Mouse (Mus musculus) forebrain, postnatal 0 days (tissue): ENCODE measurements around the gene Wnk1. TPM values are rescaled to one million over a fixed set of nuclear protein-coding genes. Genes with fewer than 3 reads are reported as not detected.
A peak's percentile ranks its signal among the peaks of the same experiment; 100 is the strongest.

Experiments used
- ATAC-seq: fragments of 200-750 bp; cut with Nextera tagmentation; 2 replicates; pipeline ENCODE4 v1.8.0; 2017; ENCODE audit warnings: mild to moderate bottlenecking, moderate library complexity
- DNase-seq: peaks from one replicate; pipeline ENCODE4 v3.0.0-alpha.2; 2015
- H3K27ac ChIP-seq: fragments of 300-500 bp; sonication (generic); 2 replicates; pipeline ENCODE4 v1.5.1; 2014; ENCODE audit warnings: low read depth, mild to moderate bottlenecking, antibody characterized with exemption, low read length, moderate library complexity, mixed read lengths
- H3K27me3 ChIP-seq: fragments of 300-500 bp; sonication (generic); 2 replicates; pipeline ENCODE4 v1.6.1; 2014; ENCODE audit warnings: mild to moderate bottlenecking, low read length, mixed read lengths; ENCODE audit not compliant: insufficient read depth
- H3K36me3 ChIP-seq: fragments of 300-500 bp; sonication (generic); 2 replicates; pipeline ENCODE4 v1.6.1; 2014; ENCODE audit warnings: mild to moderate bottlenecking, moderate library complexity; ENCODE audit not compliant: insufficient read depth
- H3K4me1 ChIP-seq: fragments of 300-500 bp; sonication (generic); 2 replicates; pipeline ENCODE4 v1.6.1; 2014; ENCODE audit warnings: antibody characterized with exemption; ENCODE audit not compliant: insufficient read depth
- H3K4me2 ChIP-seq: fragments of 300-500 bp; sonication (generic); 2 replicates; pipeline ENCODE4 v1.6.1; 2014; ENCODE audit warnings: low read depth, mild to moderate bottlenecking, moderate library complexity
- H3K4me3 ChIP-seq: fragments of 300-500 bp; sonication (generic); 2 replicates; pipeline ENCODE4 v1.5.1; 2014; ENCODE audit warnings: low read depth, low read length, mixed read lengths
- H3K9ac ChIP-seq: fragments of 300-500 bp; sonication (generic); 2 replicates; pipeline ENCODE4 v1.6.1; 2014; ENCODE audit warnings: mild to moderate bottlenecking
- H3K9me3 ChIP-seq: fragments of 300-500 bp; sonication (generic); 2 replicates; pipeline ENCODE4 v1.6.1; 2016; ENCODE audit warnings: low read length
- CTCF ChIP-seq: sonication (generic); IDR thresholded peaks from 2 replicates; pipeline ENCODE4 v1.5.1; 2016; ENCODE audit warnings: antibody characterized with exemption, control low read depth, low read depth
- WGBS: fragments of 180-500 bp; shearing (Covaris S2); extraction: QIAGEN DNeasy Blood & Tissue Kit; methylation state at CpG from one replicate; pipeline ENCODE4 v1.1.7; 2014; 5-methylcytosine and 5-hydroxymethylcytosine counted together
- polyA plus RNA-seq: library from polyadenylated mRNA; unstranded; fragments of >200 nt; fragmentation: Nextera tagmentation; extraction: Ambion mirVana; gene quantifications from 2 replicates; pipeline ENCODE4 v1.2.1, GENCODE M21; 2015
- total RNA-seq: library from RNA; depleted of rRNA; stranded (reverse); fragments of >200 nt; gene quantifications from 2 replicates; pipeline ENCODE4 v1.2.3, GENCODE M21; 2014

Gene Wnk1
- total and polyA plus RNA-seq, 2 experiments from 2014 or later, result 34.2 to 130 TPM

DNA sequence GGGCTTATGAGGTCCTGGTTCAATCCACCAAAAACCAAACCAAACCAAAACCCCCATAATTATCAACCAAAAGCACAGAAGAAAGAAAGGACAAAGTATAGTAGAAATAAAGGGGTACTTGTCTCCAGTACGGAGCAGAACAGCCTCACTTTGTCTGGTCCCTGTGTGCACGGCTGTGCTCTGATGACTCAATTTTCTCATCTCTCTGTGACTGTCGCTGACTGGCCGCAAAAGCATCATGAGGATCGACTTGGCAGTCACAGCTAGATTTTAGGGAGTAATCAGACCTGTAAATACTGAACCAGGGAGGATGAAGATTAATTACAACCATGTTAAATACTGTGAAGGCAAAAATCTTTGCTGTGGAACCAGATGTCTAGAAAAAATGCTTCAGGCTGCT, 24.5 kb upstream of the Wnk1 start:
- Histone ChIP-seq H3K36me3 (no peaks in the 10 kb centered on the region), H3K27me3 (no peaks in the 10 kb centered on the region), H3K4me3 (no peak overlapping the region), H3K4me1 (no peaks in the 10 kb centered on the region), H3K9me3 (no peaks in the 10 kb centered on the region), H3K9ac (no peak overlapping the region), H3K27ac (no peak overlapping the region), H3K4me2 (no peak overlapping the region)
- ATAC-seq, result no peak
- no peak for DNase-seq
- no peak for TF ChIP-seq CTCF
- 86% methylated on average over 5 of the region's 5 CpGs for WGBS

DNA sequence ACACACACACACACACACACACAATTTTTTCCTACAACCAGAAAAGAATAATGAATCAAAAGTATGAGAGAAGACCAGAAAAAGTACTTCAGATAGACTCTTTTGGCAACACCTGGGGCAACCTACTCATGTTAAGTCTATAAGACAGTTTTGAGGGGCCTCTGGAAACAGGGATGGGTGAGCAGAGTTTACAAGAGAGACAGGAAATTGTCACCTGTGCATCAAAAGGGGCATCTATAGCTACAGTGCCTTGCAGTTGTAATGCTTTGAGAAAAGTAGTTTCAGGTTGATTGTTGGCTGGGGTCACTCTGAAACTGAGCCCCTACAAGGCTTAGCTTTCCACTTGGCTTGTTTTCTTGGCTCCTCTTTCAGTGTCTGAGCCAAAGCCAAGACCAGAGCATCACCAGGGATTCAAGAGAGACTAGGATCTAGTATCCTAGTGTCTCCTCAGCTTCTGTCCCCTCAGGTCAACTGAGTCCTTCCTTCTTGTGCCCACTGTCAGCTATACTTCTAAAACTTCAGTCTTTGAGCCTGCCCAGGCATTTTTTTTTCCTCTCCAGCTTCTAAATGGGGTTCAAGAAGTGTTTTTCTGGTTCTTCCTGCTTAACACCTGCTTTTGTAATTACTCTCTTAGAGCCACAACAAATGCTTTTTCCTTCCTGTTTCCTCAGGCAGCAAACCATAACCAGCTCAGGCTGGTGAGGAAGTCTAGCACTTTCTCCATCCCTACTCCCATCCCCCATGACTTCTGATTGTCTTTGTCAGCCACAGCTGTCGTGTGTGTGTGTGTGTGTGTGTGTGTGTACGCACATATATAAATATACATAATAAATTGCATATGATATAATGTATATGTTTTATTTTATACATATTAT, 17.4 kb upstream of the Wnk1 start:
- no peak for DNase-seq
- WGBS, result 76% methylated on average over 2 of the region's 2 CpGs

DNA sequence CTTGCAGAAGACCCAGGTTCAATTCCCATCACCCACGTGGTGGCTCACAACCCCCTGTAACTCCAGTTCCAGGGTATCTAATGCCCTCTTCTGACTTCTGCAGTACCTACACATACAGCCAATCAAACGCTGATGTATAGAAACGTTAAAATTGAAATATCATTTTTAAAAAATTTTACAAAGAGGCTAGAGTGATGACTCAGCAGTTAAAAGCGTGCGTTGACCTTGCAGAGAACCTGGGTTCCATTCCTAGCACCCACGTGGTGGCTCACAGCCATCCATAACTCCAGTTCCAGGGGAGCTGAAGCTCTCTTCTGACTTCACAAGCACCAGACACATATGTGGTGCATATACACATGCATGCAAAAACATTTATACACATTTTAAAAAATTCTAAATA, 15.9 kb upstream of the Wnk1 start:
- no peak overlapping the region for H3K27ac ChIP-seq
- no peak for TF ChIP-seq CTCF
- H3K36me3 ChIP-seq, result no peaks in the 10 kb centered on the region
- ATAC-seq, result no peak
- no peak overlapping the region for H3K4me3 ChIP-seq
- 87% methylated on average over 6 of the region's 6 CpGs for WGBS
- no peak overlapping the region for H3K4me2 ChIP-seq
- no peaks in the 10 kb centered on the region for H3K4me1 ChIP-seq
- H3K27me3 ChIP-seq, result no peaks in the 10 kb centered on the region
- DNase-seq, result no peak
- H3K9ac ChIP-seq, result no peak overlapping the region
- no peaks in the 10 kb centered on the region for H3K9me3 ChIP-seq

More for the DNA sequence above, 17.4 kb upstream of the Wnk1 start:
- H3K4me1 ChIP-seq, result no peaks in the 10 kb centered on the region
- TF ChIP-seq CTCF, result no peak
- no peak overlapping the region for H3K4me3 ChIP-seq
- H3K9ac ChIP-seq, result no peak overlapping the region
- no peaks in the 10 kb centered on the region for H3K36me3 ChIP-seq
- H3K4me2 ChIP-seq, result no peak overlapping the region
- no peaks in the 10 kb centered on the region for H3K9me3 ChIP-seq
- H3K27ac ChIP-seq, result no peak overlapping the region
- no peak for ATAC-seq
- no peaks in the 10 kb centered on the region for H3K27me3 ChIP-seq

DNA sequence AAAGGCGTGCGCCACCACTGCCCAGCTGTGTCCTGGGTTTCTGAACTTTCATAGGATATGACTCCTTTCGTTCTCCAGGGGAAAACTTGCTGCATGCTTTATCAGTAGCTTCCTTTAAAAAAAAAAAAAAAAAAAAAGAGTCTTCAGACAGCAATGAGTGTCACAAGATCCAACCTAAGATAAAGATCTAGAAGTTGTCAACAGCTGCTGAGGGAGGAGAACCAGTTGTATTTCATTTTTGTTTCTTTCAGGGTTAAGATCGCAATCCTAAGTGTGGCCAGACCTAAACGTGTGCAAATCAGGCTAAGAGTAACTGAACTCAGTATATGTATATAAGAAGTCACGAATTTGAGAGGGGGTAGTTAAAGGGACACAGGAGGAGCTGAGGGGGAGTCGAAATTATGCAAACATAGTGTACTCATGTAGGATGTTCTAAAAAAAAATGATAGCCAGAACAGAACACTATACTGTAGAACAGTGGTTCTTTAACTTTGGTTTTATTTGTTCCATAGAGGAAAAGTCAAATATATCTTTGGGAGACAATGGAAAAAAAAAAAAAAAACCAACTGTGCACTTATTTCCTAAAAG, 9.3 kb upstream of the Wnk1 start:
- WGBS, result 85% methylated on average over 7 of the region's 7 CpGs
- Histone ChIP-seq H3K9me3 (no peaks in the 10 kb centered on the region), H3K4me3 (no peak overlapping the region), H3K4me1 (no peaks in the 10 kb centered on the region), H3K9ac (no peak overlapping the region), H3K36me3 (no peaks in the 10 kb centered on the region), H3K4me2 (no peak overlapping the region), H3K27me3 (no peaks in the 10 kb centered on the region), H3K27ac (no peak overlapping the region)
- DNase-seq (no peak), ATAC-seq (no peak)
- TF ChIP-seq CTCF, result no peak

DNA sequence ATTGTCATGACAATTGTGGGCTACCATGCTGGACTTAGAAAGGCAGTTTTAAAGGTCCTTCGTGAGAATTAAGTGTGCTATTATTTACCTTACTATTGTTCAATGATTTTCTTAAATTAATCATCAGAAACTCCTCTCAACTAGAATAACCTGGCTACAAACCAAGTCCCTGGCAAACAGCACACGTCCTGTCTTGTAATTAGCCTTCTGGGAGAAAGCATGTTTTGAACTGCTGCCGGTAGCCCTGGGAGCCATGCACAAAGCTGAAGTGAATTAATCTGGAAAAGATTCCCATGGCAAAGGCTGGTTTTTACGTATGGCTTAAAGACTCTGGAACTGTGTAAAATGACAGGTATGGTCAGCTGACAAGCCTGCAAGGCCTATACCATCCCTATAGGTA, 6.9 kb upstream of the Wnk1 start:
- DNase-seq, result peak; percentile 18
- no peak overlapping the region for H3K4me3 ChIP-seq
- H3K4me1 ChIP-seq, result no peaks in the 10 kb centered on the region
- H3K27ac ChIP-seq, result no peak overlapping the region
- H3K27me3 ChIP-seq, result no peaks in the 10 kb centered on the region
- TF ChIP-seq CTCF, result no peak
- no peak for ATAC-seq
- H3K9me3 ChIP-seq, result no peaks in the 10 kb centered on the region
- no peak overlapping the region for H3K9ac ChIP-seq
- no peak overlapping the region for H3K4me2 ChIP-seq
- 34% methylated on average over 4 of the region's 4 CpGs for WGBS
- no peaks in the 10 kb centered on the region for H3K36me3 ChIP-seq

DNA sequence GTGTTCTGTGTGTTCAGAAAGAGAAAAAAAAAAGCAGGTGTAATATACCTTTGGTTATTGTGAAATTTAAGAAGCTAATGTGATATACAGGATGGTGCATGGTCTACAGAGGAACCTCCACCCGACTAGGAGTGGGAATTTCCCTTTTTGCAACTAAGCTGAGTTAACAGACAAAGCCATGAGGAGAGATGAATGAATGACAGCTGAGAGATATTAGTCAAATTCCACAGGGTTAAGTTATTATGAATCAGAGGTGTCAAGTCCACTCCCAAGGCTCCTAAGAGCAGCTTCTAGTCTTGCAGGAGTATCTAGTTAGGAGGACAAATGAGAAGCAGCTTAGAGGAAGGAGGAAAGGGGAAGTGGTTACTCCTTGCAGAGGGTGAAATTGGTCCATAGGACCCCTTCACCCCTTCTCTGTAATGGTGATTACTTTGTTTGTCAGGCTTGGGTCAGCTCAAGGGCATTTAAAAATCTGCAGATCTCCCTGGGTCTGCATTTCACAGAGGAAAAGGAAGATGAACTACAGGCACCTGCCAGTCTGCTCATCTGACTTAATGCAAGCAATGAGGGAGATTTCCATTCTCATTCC, 4.3 kb upstream of the Wnk1 start:
- TF ChIP-seq CTCF, result no peak
- 81% methylated on average over 1 of the region's 1 CpGs for WGBS
- Histone ChIP-seq H3K36me3 (no peaks in the 10 kb centered on the region), H3K27ac (no peak overlapping the region), H3K9ac (no peak overlapping the region), H3K27me3 (no peaks in the 10 kb centered on the region), H3K4me3 (no peak overlapping the region), H3K4me2 (no peak overlapping the region), H3K4me1 (no peaks in the 10 kb centered on the region), H3K9me3 (no peaks in the 10 kb centered on the region)
- DNase-seq (no peak), ATAC-seq (no peak)

DNA sequence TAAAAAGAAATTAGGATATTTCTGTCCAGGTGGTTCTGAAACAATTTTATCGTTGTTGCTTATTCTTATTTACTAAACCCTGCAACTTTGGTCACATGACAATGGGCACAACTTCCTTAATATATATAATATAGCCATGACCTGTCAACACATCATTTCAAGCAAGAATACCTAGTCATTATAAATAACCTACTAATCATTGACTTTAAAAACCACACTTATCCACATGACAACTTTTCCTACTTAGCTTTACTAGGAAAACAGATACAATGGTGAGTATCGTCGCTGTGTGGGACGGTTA, 2.0 kb upstream of the Wnk1 start:
- Histone ChIP-seq H3K36me3 (no peaks in the 10 kb centered on the region), H3K4me2 (no peak overlapping the region), H3K9me3 (no peaks in the 10 kb centered on the region), H3K9ac (no peak overlapping the region), H3K27me3 (no peaks in the 10 kb centered on the region), H3K4me1 (peaks cover 9% of the 10 kb centered on the region), H3K4me3 (no peak overlapping the region), H3K27ac (no peak overlapping the region)
- WGBS, result 94% methylated on average over 4 of the region's 4 CpGs
- ATAC-seq, result no peak
- no peak for TF ChIP-seq CTCF
- DNase-seq, result no peak
